Mouse (Mus musculus) cerebellum, adult 2 months (tissue): ENCODE data around the gene Zfp1. TPM values are rescaled to one million over a fixed set of nuclear protein-coding genes. Genes with fewer than 3 reads are reported as not detected.

Experiments used
- DNase-seq, 2 experiments: peaks; one replicate each; pipeline ENCODE4 v3.0.0; 2021
- H3K27ac ChIP-seq: fragments of 200-500 bp; 2 replicates; pipeline ENCODE4 v1.5.1; 2012; ENCODE audit warnings: low read length, control low read depth, inconsistent platforms; ENCODE audit not compliant: insufficient read depth
- H3K27me3 ChIP-seq: fragments of 200-500 bp; 2 replicates; pipeline ENCODE4 v1.6.1; 2012; ENCODE audit warnings: inconsistent platforms, mild to moderate bottlenecking, low read length, moderate library complexity; ENCODE audit not compliant: control insufficient read depth, insufficient read depth
- H3K4me1 ChIP-seq: fragments of 200-500 bp; 2 replicates; pipeline ENCODE4 v1.6.1; 2011; ENCODE audit warnings: low read length; ENCODE audit not compliant: control insufficient read depth, insufficient read depth
- H3K4me3 ChIP-seq: fragments of 200-500 bp; replicated peaks from 2 replicates; pipeline ENCODE3; 2011; ENCODE audit warnings: mild to moderate bottlenecking, low read depth, low read length, control low read depth; ENCODE audit not compliant: insufficient read depth
- CTCF ChIP-seq: fragments of 200-500 bp; IDR thresholded peaks from 2 replicates; pipeline ENCODE4 v1.5.1; 2011; ENCODE audit warnings: low read depth, mild to moderate bottlenecking, control low read depth, low read length, moderate library complexity, borderline replicate concordance; ENCODE audit not compliant: insufficient read depth
- POLR2A ChIP-seq: fragments of 200-500 bp; IDR thresholded peaks from 2 replicates; pipeline ENCODE4 v1.6.1; 2011; ENCODE audit warnings: low read length, control low read depth, borderline replicate concordance; ENCODE audit not compliant: insufficient read depth
- WGBS: fragments of 180-500 bp; shearing (Covaris S2); methylation state at CpG from one replicate; pipeline ENCODE4 v1.1.7; 2018; 5-methylcytosine and 5-hydroxymethylcytosine counted together
- polyA plus RNA-seq: library from polyadenylated mRNA; depleted of rRNA; stranded (reverse); fragments of >200 nt; gene quantifications from 2 replicates; pipeline ENCODE4 v1.2.3, GENCODE M21; 2012

The Zfp1 gene
- polyA plus RNA-seq, 1 experiment: 23.7 TPM

DNA sequence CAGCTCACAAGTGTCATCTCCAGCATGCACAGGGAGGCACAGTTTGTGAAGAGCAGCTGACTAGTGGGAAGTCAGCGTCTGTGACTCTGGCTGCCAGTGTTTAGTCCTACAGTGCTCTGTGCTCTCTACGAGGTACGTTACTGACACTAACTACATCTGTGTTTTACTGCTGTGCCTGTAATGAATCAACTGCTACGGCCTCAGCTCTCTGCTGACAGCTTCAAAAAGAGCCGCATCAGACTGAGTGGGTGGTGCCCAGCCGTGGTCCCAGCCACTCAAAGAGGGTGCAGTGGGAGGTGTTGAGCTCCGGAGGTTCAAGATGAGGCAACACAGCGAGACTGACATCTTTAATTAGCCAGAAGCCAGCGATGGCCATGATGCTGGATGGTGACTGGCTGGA is 68.9 kb downstream of the Zfp1 start:
- H3K27ac ChIP-seq: no peak overlapping the region
- WGBS: 30% methylated on average over 9 of the region's 9 CpGs
- DNase-seq: no peak

DNA sequence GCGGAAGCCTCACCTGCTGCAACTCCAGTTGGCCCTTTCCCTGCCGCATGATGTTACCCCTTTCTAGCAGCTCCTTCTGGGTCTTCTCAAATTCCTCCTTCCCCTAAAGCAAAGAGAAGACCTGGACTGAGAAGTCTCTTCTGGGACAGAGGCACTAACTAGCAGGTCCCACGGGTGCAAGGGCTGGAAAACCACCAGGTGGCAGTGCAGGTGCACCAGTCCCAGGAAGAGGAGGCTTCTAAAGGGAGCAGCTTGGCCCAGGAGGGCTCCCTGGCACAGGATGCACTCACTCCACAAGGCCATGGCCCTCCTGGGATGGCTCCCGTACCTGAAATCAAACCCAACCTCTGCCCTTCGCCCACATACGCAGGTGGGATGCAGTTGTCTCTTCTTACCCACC is 69.4 kb downstream of the Zfp1 start:
- no peak overlapping the region for H3K4me3 ChIP-seq
- TF ChIP-seq POLR2A: no peak
- TF ChIP-seq CTCF: peak; percentile 98
- H3K27ac ChIP-seq: peak overlapping the region; percentile 62
- peaks cover 51% of the 10 kb centered on the region for H3K4me1 ChIP-seq
- peak; percentile 90 to 93 for DNase-seq
- WGBS: 13% methylated on average over 6 of the region's 6 CpGs
- no peaks in the 10 kb centered on the region for H3K27me3 ChIP-seq

More for the DNA sequence above, 68.9 kb downstream of the Zfp1 start:
- Histone ChIP-seq H3K4me1 (peaks cover 47% of the 10 kb centered on the region), H3K27me3 (no peaks in the 10 kb centered on the region), H3K4me3 (no peak overlapping the region)
- TF ChIP-seq CTCF (no peak), POLR2A (no peak)

- Histone ChIP-seq H3K4me3 (no peak overlapping the region), H3K27ac (peak overlapping the region; percentile 62), H3K4me1 (peaks cover 58% of the 10 kb centered on the region), H3K27me3 (no peaks in the 10 kb centered on the region)
- WGBS: 31% methylated on average over 11 of the region's 11 CpGs
- peak in 1 of 2 experiments; percentile 43 for DNase-seq
- TF ChIP-seq CTCF (no peak), POLR2A (no peak)
These were observed 70.1 kb downstream of the Zfp1 start for GRCm38 (mm10) chr8:111713291-111713690.

DNA sequence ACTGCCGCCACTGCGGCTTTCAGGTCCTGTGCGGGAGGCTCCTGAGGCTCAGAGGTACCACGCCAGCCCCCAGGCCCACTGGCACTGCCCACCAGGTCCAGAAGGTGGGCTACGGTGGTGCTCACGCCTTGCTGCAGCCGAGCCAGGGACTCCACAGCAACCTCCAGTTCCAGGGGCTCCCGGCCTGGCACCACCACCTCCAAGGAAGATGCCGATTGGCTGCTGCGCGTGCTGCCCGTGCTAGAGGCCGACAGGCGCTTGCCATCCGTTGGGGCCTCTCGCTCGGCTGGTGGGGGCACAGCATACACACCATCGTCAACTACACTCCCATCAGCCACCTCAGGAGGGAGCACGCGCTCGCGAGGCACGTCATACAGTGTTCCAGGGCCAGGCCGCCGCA is 70.6 kb downstream of the Zfp1 start:
- no peaks in the 10 kb centered on the region for H3K27me3 ChIP-seq
- no peak overlapping the region for H3K4me3 ChIP-seq
- peaks cover 59% of the 10 kb centered on the region for H3K4me1 ChIP-seq
- H3K27ac ChIP-seq: peak overlapping the region; percentile 62; the same call in 1 of the 2 replicates
- TF ChIP-seq POLR2A: no peak
- no peak for TF ChIP-seq CTCF
- WGBS: 56% methylated on average over 25 of the region's 25 CpGs
- DNase-seq: no peak

DNA sequence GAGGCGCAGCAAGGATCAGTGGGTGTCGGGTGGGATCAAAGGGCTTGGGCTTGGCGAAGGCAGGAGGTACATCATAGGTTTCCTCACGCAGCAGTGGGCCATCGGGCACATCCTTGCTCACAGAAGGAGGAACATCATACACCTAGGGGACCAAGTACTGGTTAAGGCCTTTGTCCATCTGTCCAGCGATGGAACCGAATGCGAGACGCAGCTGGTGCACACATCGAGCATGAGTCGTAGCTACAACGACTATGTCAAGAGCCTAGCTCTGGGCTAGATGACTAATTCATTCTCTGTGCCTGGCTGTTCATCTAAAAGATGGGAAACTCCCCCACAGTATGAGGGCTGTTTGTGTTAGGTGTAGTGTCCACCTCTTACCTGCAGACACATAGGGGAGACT is 71.1 kb downstream of the Zfp1 start:
- peaks cover 59% of the 10 kb centered on the region for H3K4me1 ChIP-seq
- 82% methylated on average over 12 of the region's 12 CpGs for WGBS
- no peak for DNase-seq
- no peak overlapping the region for H3K27ac ChIP-seq
- TF ChIP-seq POLR2A: no peak
- TF ChIP-seq CTCF: no peak
- H3K4me3 ChIP-seq: no peak overlapping the region
- no peaks in the 10 kb centered on the region for H3K27me3 ChIP-seq

- TF ChIP-seq POLR2A (no peak), CTCF (peak; percentile 24; the same call in 1 of the 2 replicates)
- 0 out of 2 replicates have a peak overlapping the region, but pooled peaks have one; percentile 73 for H3K27ac ChIP-seq
- H3K27me3 ChIP-seq: no peaks in the 10 kb centered on the region
- no peak overlapping the region for H3K4me3 ChIP-seq
- DNase-seq: peak in 1 of 2 experiments; percentile 28
- H3K4me1 ChIP-seq: peaks cover 66% of the 10 kb centered on the region
- 48% methylated on average over 13 of the region's 13 CpGs for WGBS
These were observed 72.3 kb downstream of the Zfp1 start for GRCm38 (mm10) chr8:111715514-111715913.

- H3K4me1 ChIP-seq: peaks cover 68% of the 10 kb centered on the region
- H3K27ac ChIP-seq: peak overlapping the region; percentile 73
- no peak for TF ChIP-seq POLR2A
- H3K4me3 ChIP-seq: no peak overlapping the region
- DNase-seq: peak; percentile 80 to 87
- H3K27me3 ChIP-seq: no peaks in the 10 kb centered on the region
- WGBS: 4% methylated on average over 10 of the region's 10 CpGs
These were observed 73.6 kb downstream of the Zfp1 start for GRCm38 (mm10) chr8:111716603-111717487.

DNA sequence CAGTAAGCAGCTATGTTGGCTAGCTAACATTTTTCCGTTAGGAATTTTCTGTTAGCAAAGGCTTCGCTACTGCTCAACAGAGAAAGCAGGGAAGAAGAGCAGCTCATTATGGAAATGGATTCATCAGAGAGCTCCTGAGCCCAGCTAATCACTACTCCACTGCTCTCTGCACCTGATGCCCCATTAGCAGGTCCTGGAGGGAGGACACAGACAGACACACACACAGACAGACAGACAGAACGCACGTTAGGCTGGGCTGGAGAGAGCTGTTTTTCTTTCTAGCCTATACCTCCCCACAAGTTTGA is 74.2 kb downstream of the Zfp1 start:
- Histone ChIP-seq H3K4me3 (no peak overlapping the region), H3K27ac (peak overlapping the region; percentile 73), H3K4me1 (peaks cover 63% of the 10 kb centered on the region), H3K27me3 (no peaks in the 10 kb centered on the region)
- WGBS: 27% methylated on average over 4 of the region's 4 CpGs
- no peak for TF ChIP-seq CTCF
- no peak for TF ChIP-seq POLR2A
- no peak for DNase-seq
